13 mouse cellular contexts compared by ENCODE assay signal in genomic region chr16:11589782-11590695, GRCm38 (mm10).
DNase-seq lines count a peak whose midpoint lies in the region; ATAC-seq and TF ChIP-seq lines count a peak whose summit lies in the region.
"Had no signal": no experiment of that assay in that cellular context is flagged by ENCODE, and none has a peak within 500 bp of the region (broad histone marks: within the 10 kb centered on the region; RNA-seq: fewer than 3 reads in every experiment).

No protein-coding gene starts in this region.

- H3K4me1 ChIP-seq in heart, adult 2 months (ENCODE audit: control insufficient read depth, insufficient read depth, low read length): peaks cover 6% of the 10 kb centered on the region; the same call in 1 of the 2 replicates
- H3K4me1 ChIP-seq in hindbrain, embryonic 16.5 days (ENCODE audit: control insufficient read depth, insufficient read depth, low read depth, low read length): peaks cover 4% of the 10 kb centered on the region
- 0 out of 2 replicates have a peak, but pooled peaks cover 6% of the 10 kb centered on the region for H3K4me1 ChIP-seq in hindbrain, embryonic 12.5 days
- peaks cover 66% of the 10 kb centered on the region for H3K4me1 ChIP-seq in liver, embryonic 12.5 days
- no peaks in the 10 kb centered on the region for H3K4me1 ChIP-seq in stomach, postnatal 0 days (replicated peaks; ENCODE audit: control insufficient read depth, insufficient read depth)
- H3K4me1 ChIP-seq: midbrain, embryonic 15.5 days had no signal

- H3K27ac ChIP-seq in heart, adult 2 months: peak overlapping the region; percentile 23; the same call in 1 of the 2 replicates
- H3K27ac ChIP-seq in hindbrain, embryonic 16.5 days (ENCODE audit: low read depth, low read length): no peak overlapping the region
- no peak overlapping the region for H3K27ac ChIP-seq in hindbrain, embryonic 12.5 days
- peak overlapping the region; percentile 43 for H3K27ac ChIP-seq in liver, embryonic 12.5 days
- no peak overlapping the region for H3K27ac ChIP-seq in stomach, postnatal 0 days (replicated peaks)
- H3K27ac ChIP-seq: hindbrain, postnatal 0 days; midbrain, embryonic 15.5 days had no signal

- intact Hi-C loops in heart, adult 2 months (cut with DNase I): no loop called here

- 70% methylated on average over 10 of the region's 10 CpGs for WGBS in heart, adult 2 months
- WGBS in hindbrain, embryonic 16.5 days: 87% methylated on average over 10 of the region's 10 CpGs
- WGBS in hindbrain, embryonic 12.5 days: 86% methylated on average over 10 of the region's 10 CpGs
- 81% methylated on average over 10 of the region's 10 CpGs for WGBS in liver, embryonic 12.5 days (ENCODE audit: insufficient replicate concordance)
- WGBS in stomach, postnatal 0 days: 67% methylated on average over 10 of the region's 10 CpGs

- no peak for TF ChIP-seq CTCF in heart, adult 2 months (IDR thresholded peaks at IDR 0.05)
- no peak for TF ChIP-seq CTCF in stomach, postnatal 0 days (IDR thresholded peaks at IDR 0.05; ENCODE audit: low read depth)

- no peaks in the 10 kb centered on the region for H3K36me3 ChIP-seq in heart, adult 2 months (ENCODE audit: control insufficient read depth, insufficient read depth, low read length)
- H3K36me3 ChIP-seq in hindbrain, embryonic 16.5 days (ENCODE audit: control insufficient read depth, insufficient read depth, low read length): no peaks in the 10 kb centered on the region
- H3K36me3 ChIP-seq in hindbrain, embryonic 12.5 days: no peaks in the 10 kb centered on the region
- H3K36me3 ChIP-seq in liver, embryonic 12.5 days: no peaks in the 10 kb centered on the region
- no peaks in the 10 kb centered on the region for H3K36me3 ChIP-seq in stomach, postnatal 0 days (ENCODE audit: control insufficient read depth, insufficient read depth, low read length)
- H3K36me3 ChIP-seq: midbrain, embryonic 15.5 days had no signal

- H3K4me2 ChIP-seq in hindbrain, embryonic 16.5 days (ENCODE audit: low read length): no peak overlapping the region
- H3K4me2 ChIP-seq in hindbrain, embryonic 12.5 days (replicated peaks): no peak overlapping the region
- H3K4me2 ChIP-seq in liver, embryonic 12.5 days: no peak overlapping the region
- no peak overlapping the region for H3K4me2 ChIP-seq in stomach, postnatal 0 days (replicated peaks; ENCODE audit: low read depth)
- H3K4me2 ChIP-seq: midbrain, embryonic 15.5 days had no signal

- H3K79me2 ChIP-seq in heart, adult 2 months (replicated peaks; ENCODE audit: control insufficient read depth, insufficient read depth, low read length): no peaks in the 10 kb centered on the region

- no peak overlapping the region for H3K4me3 ChIP-seq in heart, adult 2 months
- no peak overlapping the region for H3K4me3 ChIP-seq in hindbrain, embryonic 16.5 days (ENCODE audit: low read length)
- no peak overlapping the region for H3K4me3 ChIP-seq in hindbrain, embryonic 12.5 days
- no peak overlapping the region for H3K4me3 ChIP-seq in liver, embryonic 12.5 days
- no peak overlapping the region for H3K4me3 ChIP-seq in stomach, postnatal 0 days (ENCODE audit: low read depth, low read length)
- H3K4me3 ChIP-seq: midbrain, embryonic 15.5 days had no signal

- DNase-seq in heart, adult 2 months: no peak
- no peak for DNase-seq in heart, adult 9 months (ENCODE audit: low spot score in 2 of 2)
- DNase-seq in MN1 (ENCODE audit: low spot score): peak; percentile 32
- DNase-seq in stomach, postnatal 0 days (ENCODE audit: low spot score): no peak
- no peak for DNase-seq in thymus, adult 18-20 months
- DNase-seq: cerebellum, adult 11-12 months; gastrocnemius, postnatal 36 days; lung, postnatal 36 days had no signal

- no peaks in the 10 kb centered on the region for H3K9me3 ChIP-seq in hindbrain, embryonic 16.5 days (ENCODE audit: control insufficient read depth, low read length)
- no peaks in the 10 kb centered on the region for H3K9me3 ChIP-seq in hindbrain, embryonic 12.5 days (replicated peaks)
- no peaks in the 10 kb centered on the region for H3K9me3 ChIP-seq in liver, embryonic 12.5 days (replicated peaks)
- no peaks in the 10 kb centered on the region for H3K9me3 ChIP-seq in stomach, postnatal 0 days (ENCODE audit: control insufficient read depth, low read length)
- H3K9me3 ChIP-seq: midbrain, embryonic 15.5 days had no signal

- TF ChIP-seq POLR2A in heart, adult 2 months (IDR thresholded peaks at IDR 0.05; ENCODE audit: insufficient read depth, low read depth, low read length): no peak

- no peaks in the 10 kb centered on the region for H3K27me3 ChIP-seq in heart, adult 2 months (ENCODE audit: control insufficient read depth, insufficient read depth, low read length)
- no peaks in the 10 kb centered on the region for H3K27me3 ChIP-seq in hindbrain, embryonic 16.5 days (replicated peaks; ENCODE audit: control insufficient read depth, insufficient read depth, low read length)
- no peaks in the 10 kb centered on the region for H3K27me3 ChIP-seq in hindbrain, embryonic 12.5 days
- no peaks in the 10 kb centered on the region for H3K27me3 ChIP-seq in liver, embryonic 12.5 days (replicated peaks)
- no peaks in the 10 kb centered on the region for H3K27me3 ChIP-seq in stomach, postnatal 0 days (ENCODE audit: control insufficient read depth, insufficient read depth, low read length)
- H3K27me3 ChIP-seq: midbrain, embryonic 15.5 days had no signal

- no peak for TF ChIP-seq EP300 in heart, adult 2 months (IDR thresholded peaks at IDR 0.05; ENCODE audit: insufficient read depth, low read depth, low read length)
- no peak for TF ChIP-seq EP300 in stomach, postnatal 0 days (optimal IDR thresholded peaks at IDR 0.05)

- 0 out of 2 replicates have a peak, but pooled peaks have one; percentile 27 for ATAC-seq in hindbrain, embryonic 16.5 days
- ATAC-seq in hindbrain, embryonic 12.5 days (ENCODE audit: low FRiP score): no peak
- peak; percentile 50; the same call in 1 of the 2 replicates for ATAC-seq in liver, embryonic 12.5 days
- no peak for ATAC-seq in stomach, postnatal 0 days (ENCODE audit: low FRiP score, low TSS enrichment)
- ATAC-seq: midbrain, embryonic 15.5 days had no signal

- no peak overlapping the region for H3K9ac ChIP-seq in heart, adult 2 months (ENCODE audit: low read depth, low read length)
- H3K9ac ChIP-seq in hindbrain, embryonic 16.5 days (ENCODE audit: low read depth, low read length): no peak overlapping the region
- no peak overlapping the region for H3K9ac ChIP-seq in hindbrain, embryonic 12.5 days
- no peak overlapping the region for H3K9ac ChIP-seq in liver, embryonic 12.5 days
- no peak overlapping the region for H3K9ac ChIP-seq in stomach, postnatal 0 days (ENCODE audit: low read length)
- H3K9ac ChIP-seq: midbrain, embryonic 15.5 days had no signal

Comparison
In these comparisons a context has a peak if more than half of its experiments do, and no peak if none do; other contexts are left out.
1. ATAC-seq: peak in hindbrain, embryonic 16.5 days (single experiment) and liver, embryonic 12.5 days (single experiment); none in hindbrain, embryonic 12.5 days (single experiment) and stomach, postnatal 0 days (single experiment).
2. H3K27ac ChIP-seq: peak in heart, adult 2 months (single experiment) and liver, embryonic 12.5 days (single experiment); none in hindbrain, embryonic 16.5 days (single experiment), hindbrain, embryonic 12.5 days (single experiment) and stomach, postnatal 0 days (single experiment).